Mouse (Mus musculus): Measurements from ENCODE around the gene Snrpd3. TPM values are rescaled to one million over a fixed set of nuclear protein-coding genes. Genes with fewer than 3 reads are reported as not detected.

The Snrpd3 gene
- polyA plus RNA-seq, 1 experiment from 2014 or later: 139 TPM

DNA sequence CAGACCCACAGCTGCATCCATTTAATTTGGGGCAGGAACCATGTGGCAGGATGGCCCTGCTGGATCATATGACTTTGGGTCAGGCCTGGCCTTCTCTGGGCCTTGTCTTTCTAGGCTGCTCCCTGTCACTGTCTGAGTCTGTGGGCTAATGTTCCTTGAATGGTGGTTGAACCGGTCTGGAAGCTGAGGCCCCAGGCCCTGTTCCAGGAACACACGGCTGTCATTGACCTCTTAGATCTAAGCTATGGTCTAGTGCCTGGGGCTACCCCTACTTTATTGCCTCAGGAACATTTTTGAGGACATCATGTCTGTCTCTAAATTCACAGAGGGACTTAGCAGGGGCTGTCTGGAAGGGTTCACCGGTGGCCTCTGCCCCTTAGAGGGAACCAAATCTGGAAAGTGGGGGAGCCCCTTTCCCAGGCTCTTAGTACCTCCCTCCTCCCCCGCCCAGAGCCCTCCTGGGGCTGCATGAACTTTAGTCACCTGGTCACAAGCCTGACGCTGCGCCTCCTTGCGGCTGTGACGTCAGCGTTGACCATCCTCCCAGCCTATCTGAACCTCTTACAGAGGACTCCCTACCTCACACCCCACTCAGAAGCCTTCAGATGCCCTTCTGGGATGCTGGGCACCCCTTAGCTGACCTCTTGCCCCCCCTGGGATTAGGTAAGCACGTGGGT, 53.8 kb downstream of the Snrpd3 start:
- Histone ChIP-seq H3K4me1 (no peaks in the 10 kb centered on the region; the same call in 1 of the 2 replicates), H3K27me3 (no peaks in the 10 kb centered on the region), H3K9me3 (no peaks in the 10 kb centered on the region), H3K4me3 (no peak overlapping the region), H3K36me3 (no peaks in the 10 kb centered on the region), H3K4me2 (no peak overlapping the region), H3K9ac (no peak overlapping the region), H3K27ac (no peak overlapping the region)
- 25% methylated on average over 10 of the region's 10 CpGs for WGBS
- no peak for ATAC-seq (ENCODE audit: insufficient number of reproducible peaks, low FRiP score, low TSS enrichment, low read depth)

- no peak overlapping the region for H3K27ac ChIP-seq
- no peak overlapping the region for H3K4me2 ChIP-seq
- no peaks in the 10 kb centered on the region; the same call in 1 of the 2 replicates for H3K4me1 ChIP-seq
- H3K9me3 ChIP-seq: no peaks in the 10 kb centered on the region
- ATAC-seq (ENCODE audit: insufficient number of reproducible peaks, low FRiP score, low TSS enrichment, low read depth): no peak
- WGBS: 49% methylated on average over 9 of the region's 9 CpGs
- no peak overlapping the region for H3K9ac ChIP-seq
- H3K4me3 ChIP-seq: no peak overlapping the region
- no peaks in the 10 kb centered on the region for H3K27me3 ChIP-seq
- no peaks in the 10 kb centered on the region for H3K36me3 ChIP-seq
Measured at GRCm38 (mm10) chr10:75571937-75572336, 54.6 kb downstream of the Snrpd3 start.

DNA sequence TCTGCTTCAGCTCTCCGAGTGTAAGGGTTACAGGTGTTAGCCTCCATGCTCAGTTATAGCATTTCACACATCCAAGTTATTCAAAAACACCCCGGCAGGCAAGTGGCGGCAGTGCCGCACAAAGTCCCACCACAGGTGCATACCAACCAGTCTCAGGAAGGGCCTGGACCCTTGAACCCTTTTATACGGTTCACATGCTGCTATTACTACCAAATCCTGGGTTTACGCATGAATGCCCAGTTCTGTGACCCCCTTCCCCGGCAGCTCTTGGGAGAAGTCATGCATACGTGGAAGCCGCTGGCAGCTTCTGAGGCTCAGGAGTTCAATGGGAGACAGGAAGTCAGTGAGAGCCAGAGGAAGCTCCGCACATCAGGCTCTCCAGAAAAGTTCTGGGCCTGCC, 55.8 kb downstream of the Snrpd3 start:
- H3K27me3 ChIP-seq: no peaks in the 10 kb centered on the region
- H3K27ac ChIP-seq: no peak overlapping the region
- no peak overlapping the region for H3K4me2 ChIP-seq
- no peaks in the 10 kb centered on the region for H3K36me3 ChIP-seq
- 67% methylated on average over 10 of the region's 10 CpGs for WGBS
- H3K4me1 ChIP-seq: no peaks in the 10 kb centered on the region; the same call in 1 of the 2 replicates
- H3K9me3 ChIP-seq: no peaks in the 10 kb centered on the region
- ATAC-seq (ENCODE audit: insufficient number of reproducible peaks, low FRiP score, low TSS enrichment, low read depth): no peak
- no peak overlapping the region for H3K4me3 ChIP-seq
- no peak overlapping the region for H3K9ac ChIP-seq

DNA sequence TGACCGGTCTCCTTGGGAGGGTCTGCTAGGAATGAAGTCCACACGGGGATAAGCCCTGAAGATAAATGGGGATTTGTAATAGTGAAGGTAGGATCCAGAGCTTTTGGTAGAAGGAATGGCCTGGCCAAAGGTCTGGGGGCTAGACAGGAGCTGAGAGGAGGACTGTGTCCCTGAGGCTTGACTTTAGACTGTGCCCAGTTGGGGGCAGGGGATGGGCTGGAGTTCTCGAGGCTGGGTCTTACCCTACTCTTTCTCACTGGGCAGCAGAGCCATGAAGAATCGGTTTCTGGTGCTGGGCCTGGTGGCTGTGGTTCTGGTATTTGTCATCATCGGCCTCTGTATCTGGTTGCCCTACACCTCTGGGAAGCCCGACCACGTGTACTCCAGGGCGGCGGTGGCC, 56.6 kb downstream of the Snrpd3 start:
- Histone ChIP-seq H3K36me3 (no peaks in the 10 kb centered on the region), H3K4me1 (no peaks in the 10 kb centered on the region), H3K9ac (no peak overlapping the region), H3K27ac (no peak overlapping the region), H3K9me3 (no peaks in the 10 kb centered on the region), H3K4me2 (no peak overlapping the region), H3K4me3 (no peak overlapping the region), H3K27me3 (no peaks in the 10 kb centered on the region)
- WGBS: 91% methylated on average over 9 of the region's 9 CpGs
- ATAC-seq (ENCODE audit: insufficient number of reproducible peaks, low FRiP score, low TSS enrichment, low read depth): no peak

DNA sequence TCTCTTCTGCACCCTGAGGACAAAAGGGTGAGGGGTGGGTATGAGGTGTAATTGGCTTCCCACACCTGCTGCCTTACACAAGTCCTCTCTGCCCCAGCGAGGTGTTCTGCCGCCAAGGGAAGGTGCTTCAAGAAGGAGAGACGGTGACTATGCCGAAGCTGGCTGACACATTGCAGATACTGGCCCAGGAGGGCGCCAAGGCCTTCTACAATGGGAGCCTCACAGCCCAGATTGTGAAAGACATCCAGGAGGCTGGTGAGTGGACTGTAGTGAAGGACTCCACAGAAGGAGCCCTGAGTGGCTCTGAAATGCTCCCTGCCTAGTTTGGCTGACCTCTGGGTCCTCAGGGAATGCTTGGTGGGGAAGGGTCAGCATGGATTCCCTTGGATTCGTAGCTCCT, 61.8 kb downstream of the Snrpd3 start:
- Histone ChIP-seq H3K36me3 (no peaks in the 10 kb centered on the region), H3K4me3 (no peak overlapping the region), H3K4me1 (no peaks in the 10 kb centered on the region), H3K4me2 (no peak overlapping the region), H3K27me3 (no peaks in the 10 kb centered on the region), H3K9me3 (no peaks in the 10 kb centered on the region), H3K9ac (no peak overlapping the region), H3K27ac (no peak overlapping the region)
- WGBS: 87% methylated on average over 6 of the region's 6 CpGs
- ATAC-seq (ENCODE audit: insufficient number of reproducible peaks, low FRiP score, low TSS enrichment, low read depth): no peak

- ATAC-seq (ENCODE audit: insufficient number of reproducible peaks, low FRiP score, low TSS enrichment, low read depth): no peak
- no peaks in the 10 kb centered on the region for H3K36me3 ChIP-seq
- 17% methylated on average over 20 of the region's 20 CpGs for WGBS
- H3K9ac ChIP-seq: no peak overlapping the region
- peak overlapping the region; percentile 45 for H3K4me2 ChIP-seq
- no peaks in the 10 kb centered on the region; the same call in 1 of the 2 replicates for H3K27me3 ChIP-seq
- no peaks in the 10 kb centered on the region for H3K9me3 ChIP-seq
- H3K27ac ChIP-seq: no peak overlapping the region
- peaks cover 23% of the 10 kb centered on the region for H3K4me1 ChIP-seq
- H3K4me3 ChIP-seq: peak overlapping the region; percentile 20; the same call in 1 of the 2 replicates
Measured at GRCm38 (mm10) chr10:75585876-75586552, 68.7 kb downstream of the Snrpd3 start.

DNA sequence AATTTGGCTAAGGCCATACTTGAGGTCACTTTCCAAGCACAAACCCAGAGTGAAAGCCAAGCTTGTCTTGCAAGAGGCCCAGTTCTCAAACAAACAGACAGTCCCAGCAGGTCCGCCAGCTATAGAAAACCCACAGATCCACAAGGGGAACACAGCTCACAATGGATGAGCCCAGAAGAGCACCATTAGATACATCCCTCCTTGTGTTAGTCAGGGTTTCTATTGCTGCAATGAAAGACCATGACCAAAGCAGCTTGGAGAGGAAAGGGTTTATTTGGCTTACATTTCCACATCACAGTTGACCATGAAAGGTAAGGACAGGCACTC, 69.2 kb downstream of the Snrpd3 start:
- no peak overlapping the region for H3K27ac ChIP-seq
- H3K4me2 ChIP-seq: no peak overlapping the region
- ATAC-seq (ENCODE audit: insufficient number of reproducible peaks, low FRiP score, low TSS enrichment, low read depth): no peak
- peaks cover 25% of the 10 kb centered on the region for H3K4me1 ChIP-seq
- 82% methylated on average over 1 of the region's 1 CpGs for whole genome bisulfite sequencing
- no peak overlapping the region for H3K9ac ChIP-seq
- no peak overlapping the region for H3K4me3 ChIP-seq
- no peaks in the 10 kb centered on the region; the same call in 1 of the 2 replicates for H3K27me3 ChIP-seq
- no peaks in the 10 kb centered on the region for H3K36me3 ChIP-seq
- H3K9me3 ChIP-seq: no peaks in the 10 kb centered on the region

Other genes starting within 250 kb of the Snrpd3 start
- gene Adora2a, start 200.7 kb upstream of the Snrpd3 start, polyA plus RNA-seq (2015; fragmentation: Nextera tagmentation; extraction: Ambion mirVana): 1.9 and 2.9 TPM in 2 replicates
- gene Upb1, start 116.4 kb upstream of the Snrpd3 start, polyA plus RNA-seq (2015; fragmentation: Nextera tagmentation; extraction: Ambion mirVana): 0.59 and 1.3 TPM in 2 replicates
- gene Gucd1, start 421 bp downstream of the Snrpd3 start, polyA plus RNA-seq (2015; fragmentation: Nextera tagmentation; extraction: Ambion mirVana): 26.1 and 27.6 TPM in 2 replicates
- gene Lrrc75b, start 42.8 kb downstream of the Snrpd3 start, polyA plus RNA-seq (2015; fragmentation: Nextera tagmentation; extraction: Ambion mirVana): 3.5 TPM in 2 replicates
- 0.67 and 0.93 TPM in 2 replicates for gene Ggt1, start 44.1 kb downstream of the Snrpd3 start, polyA plus RNA-seq (2015; fragmentation: Nextera tagmentation; extraction: Ambion mirVana)
- gene Ggt5, start 71.8 kb downstream of the Snrpd3 start, polyA plus RNA-seq (2015; fragmentation: Nextera tagmentation; extraction: Ambion mirVana): 1.6 and 2.9 TPM in 2 replicates
- gene Susd2, start 126.5 kb downstream of the Snrpd3 start, polyA plus RNA-seq (2015; fragmentation: Nextera tagmentation; extraction: Ambion mirVana): 10.9 and 14.3 TPM in 2 replicates
- gene Cabin1, start 246.8 kb downstream of the Snrpd3 start, polyA plus RNA-seq (2015; fragmentation: Nextera tagmentation; extraction: Ambion mirVana): 27.9 and 29.3 TPM in 2 replicates

Data from limb, embryonic 15.5 days (tissue).